Mouse (Mus musculus) kidney, adult 18-20 months (tissue): ENCODE results near the gene Sdhd.
"Not testable (repeated sequence)": the region's sequence is repeated elsewhere in the genome, so short reads cannot be mapped to it uniquely, and the experiment has no call there.

Source experiments
- DNase-seq: peaks from one replicate; pipeline ENCODE4 v3.0.0; 2021

Sdhd gene

GRCm38 (mm10) chr9:50603189-50603997 is at the start of gene Sdhd, which contains the start of gene Timm8b:
TSS of gene Sdhd (minus strand) at chr9:50603812.
TSS of gene Timm8b (plus strand) at chr9:50603910.
- peak; percentile 95 for DNase-seq

- DNase-seq: no peak
Measured at GRCm38 (mm10) chr9:50650503-50650902, 46.9 kb upstream of the Sdhd start.

- no peak for DNase-seq
Measured at GRCm38 (mm10) chr9:50646826-50647370, 43.3 kb upstream of the Sdhd start.

GRCm38 (mm10) chr9:50634270-50634669 is 30.7 kb upstream of the Sdhd start:
- no peak for DNase-seq

GRCm38 (mm10) chr9:50633059-50633458 is 29.4 kb upstream of the Sdhd start:
- no peak for DNase-seq

GRCm38 (mm10) chr9:50632016-50632688 is 28.5 kb upstream of the Sdhd start:
- DNase-seq: no peak

- DNase-seq: not testable (repeated sequence)
Measured at GRCm38 (mm10) chr9:50630903-50631302, 27.3 kb upstream of the Sdhd start.

GRCm38 (mm10) chr9:50617794-50618330 is 14.2 kb upstream of the Sdhd start:
- no peak for DNase-seq

- DNase-seq: peak; percentile 92
Measured at GRCm38 (mm10) chr9:50616766-50617603, 13.4 kb upstream of the Sdhd start, which contains the start of the genes Pih1d2 and Nkapd1. TSS of gene Pih1d2 (plus strand) at chr9:50617321. TSS of gene Nkapd1 (minus strand) at chr9:50617464.

- DNase-seq: no peak
Measured at GRCm38 (mm10) chr9:50616161-50616560, 12.5 kb upstream of the Sdhd start.

- DNase-seq: no peak
Measured at GRCm38 (mm10) chr9:50612115-50612514, 8.5 kb upstream of the Sdhd start.

- no peak for DNase-seq
Measured at GRCm38 (mm10) chr9:50604338-50604737, 726 bp upstream of the Sdhd start.

GRCm38 (mm10) chr9:50603998-50604324 is 349 bp upstream of the Sdhd start:
- no peak for DNase-seq

- DNase-seq: peak; percentile 23
Measured at GRCm38 (mm10) chr9:50602055-50602845, 1.4 kb downstream of the Sdhd start.

- no peak for DNase-seq
Measured at GRCm38 (mm10) chr9:50601536-50601935, 2.1 kb downstream of the Sdhd start.

GRCm38 (mm10) chr9:50596973-50597372 is 6.6 kb downstream of the Sdhd start:
- DNase-seq: no peak

GRCm38 (mm10) chr9:50594794-50595417 is 8.7 kb downstream of the Sdhd start:
- DNase-seq: peak; percentile 45

- peak; percentile 53 for DNase-seq
Measured at GRCm38 (mm10) chr9:50593544-50593943, 10.1 kb downstream of the Sdhd start.

- DNase-seq: no peak
Measured at GRCm38 (mm10) chr9:50592955-50593354, 10.7 kb downstream of the Sdhd start.

GRCm38 (mm10) chr9:50590856-50591518 is 12.6 kb downstream of the Sdhd start:
- DNase-seq: no peak

GRCm38 (mm10) chr9:50586955-50587354 is 16.7 kb downstream of the Sdhd start:
- no peak for DNase-seq
